Mouse (Mus musculus): ENCODE results near the gene Ttf1.

DNA sequence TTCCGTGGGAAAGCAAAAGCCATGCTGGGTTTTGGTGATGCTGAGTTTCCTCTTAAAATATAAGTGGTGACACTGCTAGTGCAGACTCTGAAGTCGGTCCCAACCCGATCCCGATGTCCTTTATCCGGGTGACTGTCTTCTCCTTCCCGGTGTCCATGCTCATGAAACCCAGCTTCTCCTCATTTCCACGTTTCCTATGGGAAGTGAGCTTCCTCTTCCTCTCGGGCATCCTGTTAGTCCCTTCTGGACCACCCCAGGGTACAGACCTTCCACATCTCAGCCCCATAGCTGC is 18.6 kb upstream of the Ttf1 start:
- TF ChIP-seq CTCF (IDR thresholded peaks at IDR 0.05) (no peak), EP300 (IDR thresholded peaks at IDR 0.05) (no peak)
